Mouse (Mus musculus) cerebellum, adult (tissue): ENCODE data around the gene Gm19965.

Experiments used
- ATAC-seq: cut with Nextera tagmentation; 2 replicates; pipeline ENCODE4 v1.9.2; 2017; ENCODE audit warnings: mild to moderate bottlenecking, moderate library complexity, mixed read lengths; ENCODE audit not compliant: insufficient number of reproducible peaks, low FRiP score, low TSS enrichment

The Gm19965 gene

GRCm38 (mm10) chr1:116802683-116803082 lies at the start of gene Gm19965:
Gene Gm19965, plus strand, starts transcription at chr1:116802983.
- no peak for ATAC-seq

- no peak for ATAC-seq
These were observed 20.3 kb upstream of the Gm19965 start for GRCm38 (mm10) chr1:116782471-116782989.
